ENCODE assay signal across 27 mouse cellular contexts in the genomic region with DNA sequence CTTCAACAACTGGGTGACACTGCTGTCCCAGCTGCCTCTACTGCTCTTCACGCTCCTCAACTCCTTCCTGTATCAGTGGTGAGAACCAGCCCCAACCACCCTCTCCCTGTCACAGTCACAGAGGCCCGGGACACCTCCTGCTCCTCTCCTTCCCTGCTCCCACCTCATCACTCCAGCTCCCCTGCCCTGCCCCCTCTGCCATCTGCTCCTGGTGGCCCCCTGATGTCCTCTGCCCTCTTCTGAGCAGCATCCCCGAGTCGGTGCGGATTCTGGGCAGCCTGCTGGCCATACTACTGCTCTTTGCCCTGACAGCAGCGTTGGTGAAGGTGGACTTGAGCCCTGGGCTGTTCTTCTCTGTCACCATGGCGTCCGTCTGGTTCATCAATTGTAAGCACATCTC.
"Had no signal": no experiment of that assay in that cellular context is flagged by ENCODE, and none has a peak within 500 bp of the region (broad histone marks: within the 10 kb centered on the region; RNA-seq: fewer than 3 reads in every experiment).

No protein-coding gene starts in this region.

- ATAC-seq: hindbrain, postnatal 0 days; intestine, embryonic 16.5 days; liver, embryonic 12.5 days had no signal

- H3K9ac ChIP-seq: heart, embryonic 13.5 days; heart, embryonic 15.5 days; hindbrain, embryonic 15.5 days; kidney, embryonic 15.5 days; limb, embryonic 13.5 days; limb, embryonic 15.5 days; liver, embryonic 12.5 days; liver, embryonic 14.5 days had no signal

- DNase-seq: gastrocnemius, postnatal 14 days; gastrocnemius, postnatal 36 days; heart, adult 11 months; heart, adult 2 months; heart, postnatal 14 days; heart, postnatal 36 days; kidney, adult 11 months; kidney, adult 2 months; kidney, adult 9 months; kidney, postnatal 14 days; kidney, postnatal 36 days; layer of hippocampus, adult 9-11 months; layer of hippocampus, postnatal 36 days; lung, adult 18-20 months had no signal

- H3K9me3 ChIP-seq: heart, embryonic 13.5 days; heart, embryonic 15.5 days; hindbrain, embryonic 15.5 days; kidney, embryonic 15.5 days; limb, embryonic 13.5 days; limb, embryonic 15.5 days; liver, embryonic 12.5 days had no signal

- H3K4me2 ChIP-seq: heart, embryonic 11.5 days; heart, embryonic 13.5 days; heart, embryonic 15.5 days; hindbrain, embryonic 15.5 days; limb, embryonic 13.5 days; limb, embryonic 15.5 days; liver, embryonic 12.5 days had no signal

- H3K4me3 ChIP-seq: heart, adult 2 months; heart, embryonic 15.5 days; hindbrain, embryonic 15.5 days; kidney, embryonic 15.5 days; left cerebral cortex, adult 2 months; limb, embryonic 13.5 days; limb, embryonic 15.5 days; liver, embryonic 12.5 days had no signal

- H3K27me3 ChIP-seq: heart, embryonic 13.5 days; heart, embryonic 15.5 days; hindbrain, embryonic 15.5 days; kidney, embryonic 15.5 days; limb, embryonic 13.5 days; limb, embryonic 15.5 days; liver, embryonic 12.5 days had no signal

- H3K27ac ChIP-seq: heart, adult 2 months; heart, embryonic 13.5 days; heart, embryonic 15.5 days; hindbrain, embryonic 15.5 days; hindbrain, postnatal 0 days; kidney, embryonic 15.5 days; kidney, postnatal 0 days; left cerebral cortex, adult 2 months; limb, embryonic 13.5 days; limb, embryonic 15.5 days; liver, embryonic 12.5 days; liver, embryonic 14.5 days had no signal
